Mouse (Mus musculus): ENCODE measurements around the gene Nfkbib. TPM values are rescaled to one million over a fixed set of nuclear protein-coding genes. Genes with fewer than 3 reads are reported as not detected.

Gene Nfkbib
- polyA plus RNA-seq, 1 experiment from 2014 or later: 36.9 TPM

GRCm38 (mm10) chr7:28726600-28726999 lies 40.7 kb downstream of the Nfkbib start:
- H3K9ac ChIP-seq: no peak overlapping the region
- no peaks in the 10 kb centered on the region for H3K9me3 ChIP-seq
- H3K27ac ChIP-seq: no peak overlapping the region
- ATAC-seq (ENCODE audit: borderline replicate concordance, extremely low read depth, low FRiP score, low TSS enrichment): 0 out of 2 replicates have a peak, but pooled peaks have one; percentile 60
- H3K27me3 ChIP-seq: no peaks in the 10 kb centered on the region
- no peak overlapping the region for H3K4me2 ChIP-seq
- peaks cover 20% of the 10 kb centered on the region; the same call in 1 of the 2 replicates for H3K36me3 ChIP-seq
- 0 out of 2 replicates have a peak, but pooled peaks cover 3% of the 10 kb centered on the region for H3K4me1 ChIP-seq
- WGBS: 11% methylated on average over 14 of the region's 14 CpGs
- H3K4me3 ChIP-seq: no peak overlapping the region

DNA sequence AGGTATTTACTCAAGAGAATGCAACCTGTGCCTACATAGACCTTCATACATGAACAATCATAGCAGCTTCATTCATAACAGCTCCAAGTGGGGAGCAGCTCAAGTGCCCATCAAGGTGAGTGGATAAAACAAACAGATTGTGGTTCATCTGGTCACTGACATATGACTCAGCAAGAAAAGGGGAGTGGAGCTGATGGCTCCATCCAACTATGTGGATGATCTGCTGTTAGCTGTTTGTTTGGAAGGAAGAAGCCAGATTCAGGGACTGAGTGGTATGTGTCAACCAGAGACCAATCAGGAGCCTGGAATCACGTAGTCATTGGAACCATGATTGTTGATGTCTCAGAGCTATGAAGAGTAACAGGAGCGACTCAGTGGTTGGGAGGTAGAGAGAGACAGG lies 42.7 kb downstream of the Nfkbib start:
- WGBS: 93% methylated on average over 2 of the region's 2 CpGs

DNA sequence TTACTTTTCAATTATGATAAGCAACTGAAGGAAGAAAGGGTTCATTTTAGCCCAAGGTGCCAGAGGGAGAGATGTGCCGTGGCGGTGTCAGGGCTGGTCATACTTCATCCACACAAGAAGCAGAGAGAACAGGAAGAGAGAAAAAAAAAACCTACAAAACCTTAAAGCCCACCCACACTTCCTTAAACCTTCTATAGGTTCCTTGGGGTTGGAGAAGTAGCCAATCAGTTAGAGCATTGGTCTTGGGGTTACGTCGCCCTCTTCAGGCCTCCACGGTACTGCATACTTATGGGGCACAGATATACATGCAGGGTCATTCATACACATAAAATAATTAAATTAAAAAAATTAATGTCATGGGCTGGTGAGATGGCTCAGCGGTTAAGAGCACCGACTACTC lies 45.2 kb downstream of the Nfkbib start:
- Histone ChIP-seq H3K4me3 (no peak overlapping the region), H3K9ac (no peak overlapping the region), H3K27me3 (no peaks in the 10 kb centered on the region), H3K36me3 (peaks cover 10% of the 10 kb centered on the region; the same call in 1 of the 2 replicates), H3K27ac (no peak overlapping the region), H3K4me1 (peaks cover 5% of the 10 kb centered on the region), H3K4me2 (no peak overlapping the region), H3K9me3 (no peaks in the 10 kb centered on the region)
- no peak for ATAC-seq (ENCODE audit: borderline replicate concordance, extremely low read depth, low FRiP score, low TSS enrichment)
- WGBS: 86% methylated on average over 7 of the region's 7 CpGs

More for the DNA sequence above, 42.7 kb downstream of the Nfkbib start:
- Histone ChIP-seq H3K9me3 (no peaks in the 10 kb centered on the region), H3K27ac (no peak overlapping the region), H3K36me3 (peaks cover 10% of the 10 kb centered on the region; the same call in 1 of the 2 replicates), H3K4me1 (0 out of 2 replicates have a peak, but pooled peaks cover 3% of the 10 kb centered on the region), H3K4me2 (no peak overlapping the region), H3K9ac (no peak overlapping the region), H3K27me3 (no peaks in the 10 kb centered on the region), H3K4me3 (no peak overlapping the region)
- no peak for ATAC-seq (ENCODE audit: borderline replicate concordance, extremely low read depth, low FRiP score, low TSS enrichment)

DNA sequence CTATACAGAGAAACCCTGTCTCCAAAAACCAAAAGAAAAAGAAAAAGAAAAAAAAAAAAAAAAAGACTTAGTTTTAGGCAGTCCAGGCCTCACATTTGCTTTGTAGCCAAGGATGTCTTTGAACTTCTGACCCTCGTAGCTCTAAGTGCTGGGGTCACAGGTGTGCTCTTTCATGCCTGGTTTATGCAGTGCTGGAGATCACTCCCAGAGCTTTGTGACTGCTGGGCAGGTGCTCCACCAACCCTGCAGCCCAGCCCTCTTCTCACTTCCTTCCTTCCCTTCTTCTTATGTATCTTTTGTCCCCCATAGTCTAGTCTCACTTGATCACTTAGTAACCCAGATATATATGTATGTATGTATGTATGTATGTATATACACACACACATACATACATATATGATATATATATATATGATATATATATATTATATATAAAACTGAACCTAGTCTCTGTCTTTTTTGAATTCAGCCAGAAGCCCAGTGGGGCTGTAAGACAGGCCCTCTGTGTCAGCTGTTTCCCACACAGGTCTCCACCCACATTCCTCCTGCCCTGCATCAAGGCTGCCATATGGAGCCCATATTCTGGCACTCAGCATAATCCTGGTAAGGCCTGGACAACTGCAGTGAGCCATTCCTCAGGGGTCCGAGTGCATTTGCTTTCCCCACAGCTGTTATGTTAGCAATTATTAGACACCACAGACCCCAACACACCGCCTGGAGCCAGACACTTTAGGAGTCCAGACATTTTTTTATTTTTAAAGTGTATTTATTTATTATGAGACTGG lies 46.4 kb downstream of the Nfkbib start:
- Histone ChIP-seq H3K27me3 (no peaks in the 10 kb centered on the region), H3K9me3 (no peaks in the 10 kb centered on the region), H3K4me2 (no peak overlapping the region), H3K36me3 (peaks cover 10% of the 10 kb centered on the region; the same call in 1 of the 2 replicates), H3K4me1 (peaks cover 2% of the 10 kb centered on the region), H3K9ac (no peak overlapping the region), H3K4me3 (no peak overlapping the region), H3K27ac (peak overlapping the region; percentile 12; the same call in 1 of the 2 replicates)
- peak; percentile 74 for ATAC-seq (ENCODE audit: borderline replicate concordance, extremely low read depth, low FRiP score, low TSS enrichment)
- 47% methylated on average over 3 of the region's 3 CpGs for WGBS

DNA sequence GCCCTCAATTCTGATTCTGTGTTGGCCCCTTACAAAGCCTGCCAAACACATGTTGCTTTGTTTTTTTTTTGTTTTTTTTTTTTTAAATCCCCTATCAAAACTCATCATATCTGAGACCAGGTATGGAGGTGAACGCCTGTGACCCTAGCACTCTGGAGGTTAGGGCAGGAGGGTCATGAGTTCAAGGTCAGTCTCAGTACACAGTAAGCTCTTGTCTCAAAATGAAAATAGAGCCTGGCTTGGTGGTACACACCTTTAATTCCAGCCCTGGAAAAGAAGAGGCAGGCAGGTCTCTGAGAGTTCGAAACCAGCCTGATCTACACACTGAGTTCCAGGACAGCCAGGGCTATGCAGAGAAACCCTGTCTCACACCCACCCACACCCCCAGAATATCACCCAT lies 47.7 kb downstream of the Nfkbib start:
- 78% methylated on average over 2 of the region's 2 CpGs for WGBS
- no peak for ATAC-seq (ENCODE audit: borderline replicate concordance, extremely low read depth, low FRiP score, low TSS enrichment)

DNA sequence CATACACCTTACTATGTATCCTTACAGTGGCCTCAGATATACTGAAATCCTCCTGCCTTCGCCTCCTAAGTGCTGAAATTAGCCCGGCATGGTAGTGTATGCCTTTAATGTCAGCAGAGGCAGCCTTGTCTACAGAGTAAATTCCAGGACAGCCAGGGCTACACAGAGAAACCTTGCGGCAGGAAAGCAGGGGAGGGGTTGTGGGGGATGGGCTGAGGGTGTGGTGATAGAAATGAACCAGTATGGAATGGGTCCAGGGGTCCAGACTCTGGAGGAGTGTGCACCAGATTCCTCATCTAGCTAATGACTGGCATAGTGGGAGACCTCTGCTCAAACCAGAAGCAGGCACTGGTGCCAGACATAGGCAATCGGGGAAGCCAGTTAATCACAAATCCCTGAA lies 48.2 kb downstream of the Nfkbib start:
- H3K27ac ChIP-seq: no peak overlapping the region
- H3K9ac ChIP-seq: no peak overlapping the region
- no peaks in the 10 kb centered on the region for H3K27me3 ChIP-seq
- H3K4me3 ChIP-seq: no peak overlapping the region
- peaks cover 2% of the 10 kb centered on the region for H3K4me1 ChIP-seq
- H3K36me3 ChIP-seq: no peaks in the 10 kb centered on the region
- WGBS: 55% methylated on average over 4 of the region's 4 CpGs
- H3K4me2 ChIP-seq: no peak overlapping the region
- ATAC-seq (ENCODE audit: borderline replicate concordance, extremely low read depth, low FRiP score, low TSS enrichment): no peak
- H3K9me3 ChIP-seq: no peaks in the 10 kb centered on the region

More for the DNA sequence above, 47.7 kb downstream of the Nfkbib start:
- Histone ChIP-seq H3K4me3 (no peak overlapping the region), H3K9ac (no peak overlapping the region), H3K4me1 (peaks cover 2% of the 10 kb centered on the region), H3K4me2 (no peak overlapping the region), H3K36me3 (peaks cover 3% of the 10 kb centered on the region; the same call in 1 of the 2 replicates), H3K27me3 (no peaks in the 10 kb centered on the region), H3K9me3 (no peaks in the 10 kb centered on the region), H3K27ac (no peak overlapping the region)

GRCm38 (mm10) chr7:28717726-28718125 lies 49.6 kb downstream of the Nfkbib start:
- no peak for ATAC-seq (ENCODE audit: borderline replicate concordance, extremely low read depth, low FRiP score, low TSS enrichment)
- Histone ChIP-seq H3K27ac (no peak overlapping the region), H3K4me1 (peaks cover 2% of the 10 kb centered on the region), H3K9me3 (no peaks in the 10 kb centered on the region), H3K9ac (no peak overlapping the region), H3K4me2 (peak overlapping the region; percentile 71; the same call in 1 of the 2 replicates), H3K36me3 (no peaks in the 10 kb centered on the region), H3K27me3 (no peaks in the 10 kb centered on the region), H3K4me3 (peak overlapping the region; percentile 52; the same call in 1 of the 2 replicates)
- WGBS: 56% methylated on average over 10 of the region's 10 CpGs

DNA sequence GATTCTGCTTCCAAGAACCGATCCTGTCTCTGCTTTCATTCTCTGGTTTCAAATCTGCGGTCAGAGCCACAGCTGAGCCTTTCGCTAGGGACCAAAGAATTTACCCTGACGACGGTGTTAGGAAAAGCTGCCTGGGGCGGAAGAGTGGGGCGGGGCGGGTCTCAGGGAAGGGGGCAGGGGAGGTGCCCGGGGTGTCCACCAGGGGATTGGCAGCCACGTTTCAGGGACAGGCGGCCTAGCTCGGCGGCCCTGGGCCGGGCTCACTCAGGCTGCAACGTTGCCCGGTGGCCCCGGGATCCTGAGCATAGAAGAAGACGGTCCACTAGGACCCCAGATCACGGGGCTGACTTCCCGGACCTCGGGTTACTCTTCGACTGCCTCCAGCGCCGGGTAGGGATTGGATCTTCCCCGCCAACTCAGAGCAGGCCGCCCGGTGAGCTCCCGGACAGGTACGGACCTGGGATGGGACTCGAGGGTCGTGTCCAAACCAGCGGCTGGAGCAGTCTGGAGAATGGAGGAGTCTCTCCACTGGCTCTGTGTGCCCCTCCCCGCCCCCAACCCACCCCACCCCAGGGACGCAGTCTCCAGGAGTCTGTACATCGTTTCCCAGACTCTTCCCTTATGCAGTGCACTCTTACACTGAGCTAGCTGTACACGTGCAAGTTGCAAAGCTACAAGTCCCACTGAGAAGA lies 50.6 kb downstream of the Nfkbib start, which contains the start of gene Fbxo17:
Gene Fbxo17, plus strand, starts transcription at position 215 of the 692 bp plus-strand sequence.
- Histone ChIP-seq H3K36me3 (no peaks in the 10 kb centered on the region), H3K4me1 (peaks cover 2% of the 10 kb centered on the region), H3K4me3 (peak within 1 kb of the TSS; percentile 52), H3K4me2 (peak within 1 kb of the TSS; percentile 71), H3K9ac (peak within 1 kb of the TSS; percentile 69), H3K9me3 (no peaks in the 10 kb centered on the region), H3K27ac (peak within 1 kb of the TSS; percentile 73), H3K27me3 (no peaks in the 10 kb centered on the region)
- peak; percentile 65; the same call in 1 of the 2 replicates for ATAC-seq (ENCODE audit: borderline replicate concordance, extremely low read depth, low FRiP score, low TSS enrichment)
- WGBS: 2% methylated on average over 36 of the region's 36 CpGs

- no peak for ATAC-seq (ENCODE audit: borderline replicate concordance, extremely low read depth, low FRiP score, low TSS enrichment)
- no peak overlapping the region for H3K27ac ChIP-seq
- 92% methylated on average over 2 of the region's 2 CpGs for WGBS
- H3K4me2 ChIP-seq: no peak overlapping the region
- H3K36me3 ChIP-seq: no peaks in the 10 kb centered on the region
- no peak overlapping the region for H3K4me3 ChIP-seq
- no peaks in the 10 kb centered on the region for H3K27me3 ChIP-seq
- no peaks in the 10 kb centered on the region for H3K9me3 ChIP-seq
- H3K9ac ChIP-seq: no peak overlapping the region
- peaks cover 2% of the 10 kb centered on the region for H3K4me1 ChIP-seq
Measured at GRCm38 (mm10) chr7:28715598-28715997, 51.7 kb downstream of the Nfkbib start.

GRCm38 (mm10) chr7:28714667-28715066 lies 52.6 kb downstream of the Nfkbib start:
- H3K4me2 ChIP-seq: no peak overlapping the region
- H3K4me1 ChIP-seq: peaks cover 2% of the 10 kb centered on the region
- H3K27ac ChIP-seq: no peak overlapping the region
- H3K9ac ChIP-seq: no peak overlapping the region
- H3K9me3 ChIP-seq: no peaks in the 10 kb centered on the region
- H3K27me3 ChIP-seq: no peaks in the 10 kb centered on the region
- no peak; the same call in 1 of the 2 replicates for ATAC-seq (ENCODE audit: borderline replicate concordance, extremely low read depth, low FRiP score, low TSS enrichment)
- H3K36me3 ChIP-seq: no peaks in the 10 kb centered on the region
- H3K4me3 ChIP-seq: no peak overlapping the region
- WGBS: 61% methylated on average over 5 of the region's 5 CpGs

GRCm38 (mm10) chr7:28710962-28711361 lies 56.4 kb downstream of the Nfkbib start:
- no peak for ATAC-seq (ENCODE audit: borderline replicate concordance, extremely low read depth, low FRiP score, low TSS enrichment)
- Histone ChIP-seq H3K36me3 (no peaks in the 10 kb centered on the region), H3K4me1 (no peaks in the 10 kb centered on the region; the same call in 1 of the 2 replicates), H3K9me3 (no peaks in the 10 kb centered on the region), H3K9ac (no peak overlapping the region), H3K27ac (no peak overlapping the region), H3K4me3 (no peak overlapping the region), H3K4me2 (no peak overlapping the region), H3K27me3 (no peaks in the 10 kb centered on the region)
- WGBS: 63% methylated on average over 3 of the region's 3 CpGs

DNA sequence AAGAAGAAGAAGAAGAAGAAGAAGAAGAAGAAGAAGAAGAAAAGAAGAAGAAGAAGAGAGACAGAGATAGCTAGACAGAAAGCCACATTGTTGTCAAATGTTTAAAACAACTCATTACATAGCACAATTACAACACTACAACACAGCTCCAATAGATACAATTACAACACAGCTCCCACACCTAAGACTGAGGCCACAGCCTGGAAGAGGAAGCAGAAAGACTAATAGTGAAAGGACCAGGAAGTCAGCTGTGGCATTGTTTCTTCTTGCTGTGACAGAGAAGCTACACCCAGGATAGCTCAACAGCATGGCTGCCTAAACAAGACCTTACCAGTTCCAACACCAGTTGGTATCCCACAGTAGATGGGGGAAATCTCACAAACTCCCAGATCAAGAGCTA lies 57.9 kb downstream of the Nfkbib start:
- no peak for ATAC-seq (ENCODE audit: borderline replicate concordance, extremely low read depth, low FRiP score, low TSS enrichment)
- Histone ChIP-seq H3K27me3 (no peaks in the 10 kb centered on the region), H3K4me2 (no peak overlapping the region), H3K4me3 (no peak overlapping the region), H3K27ac (no peak overlapping the region), H3K36me3 (no peaks in the 10 kb centered on the region), H3K9ac (no peak overlapping the region), H3K9me3 (no peaks in the 10 kb centered on the region), H3K4me1 (no peaks in the 10 kb centered on the region; the same call in 1 of the 2 replicates)

Data from lung, embryonic 15.5 days (tissue).